ENCODE assay signal across 8 mouse cellular contexts in the genomic region with DNA sequence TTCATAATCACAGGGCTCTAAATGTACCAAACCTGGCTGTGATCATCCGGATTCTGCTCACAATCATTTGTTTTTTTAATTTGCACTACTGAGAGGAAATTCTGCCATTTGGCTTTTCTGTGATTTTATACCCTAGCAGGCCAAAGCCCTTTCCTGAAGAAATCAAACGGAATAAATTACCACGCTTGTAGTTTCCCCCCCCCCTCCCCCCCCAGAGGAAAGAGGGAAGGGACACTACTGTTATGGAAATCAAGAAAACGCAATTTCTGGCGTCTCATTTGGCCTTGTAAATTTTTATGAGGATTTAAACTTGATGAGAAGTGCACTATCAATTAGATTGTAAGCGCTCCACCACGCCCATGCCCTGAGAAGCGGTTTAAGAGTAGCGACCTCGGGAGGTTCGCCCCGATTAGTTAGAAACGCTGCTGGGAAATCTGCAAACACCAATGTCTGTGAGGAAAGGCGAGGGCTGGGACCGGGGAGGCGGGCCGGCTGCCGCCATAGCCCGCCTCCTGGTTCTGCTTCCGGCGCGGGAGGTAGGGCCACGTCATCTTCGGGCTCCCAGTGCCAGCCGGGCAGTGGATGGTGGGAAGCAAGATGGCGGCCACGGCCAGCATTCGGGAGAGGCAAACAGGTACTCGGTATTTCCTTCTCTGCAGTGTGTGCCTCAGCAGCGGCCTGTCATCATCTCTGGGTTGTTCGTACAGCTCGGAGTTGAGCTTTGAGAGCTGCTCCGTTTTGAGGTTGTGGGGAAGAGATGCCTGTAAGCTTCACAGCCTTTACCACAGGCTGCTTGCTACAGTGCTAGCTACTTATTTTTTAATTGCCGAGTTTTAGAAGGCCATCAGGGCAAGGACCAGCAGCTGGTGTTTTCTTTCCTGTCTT. TPM values are rescaled to one million over a fixed set of nuclear protein-coding genes. Genes with fewer than 3 reads are reported as not detected.
A peak's percentile ranks its signal among the peaks of the same experiment; 100 is the strongest.
DNase-seq lines count a peak whose midpoint lies in the region; ATAC-seq and TF ChIP-seq lines count a peak whose summit lies in the region.

A gene (plus strand): TSS at position 508 of the 885 bp plus-strand sequence.

- no peaks in the 10 kb centered on the region for H3K9me3 ChIP-seq in ES-Bruce4 (replicated peaks; ENCODE audit: control insufficient read depth, insufficient read depth, low read length, poor library complexity, severe bottlenecking)
- no peaks in the 10 kb centered on the region for H3K9me3 ChIP-seq in forebrain, embryonic 13.5 days (replicated peaks)
- no peaks in the 10 kb centered on the region for H3K9me3 ChIP-seq in liver, postnatal 0 days (ENCODE audit: low read length)
- no peaks in the 10 kb centered on the region for H3K9me3 ChIP-seq in neural tube, embryonic 14.5 days (ENCODE audit: control insufficient read depth, low read length)

- no peak for TF ChIP-seq CTCF in ES-Bruce4 (IDR thresholded peaks at IDR 0.05; ENCODE audit: low read depth, low read length)
- TF ChIP-seq CTCF in liver, postnatal 0 days (IDR thresholded peaks at IDR 0.05; ENCODE audit: low read depth): no peak

- peak; percentile 95 for DNase-seq in heart, postnatal 10 days
- DNase-seq in large intestine, adult 2 months (ENCODE audit: low read depth, low spot score): peak; percentile 81
- DNase-seq in liver, postnatal 0 days: peak; percentile 94
- DNase-seq in testis, postnatal 10 days (ENCODE audit: low spot score): peak; percentile 93

- peak within 1 kb of the TSS; percentile 97 for H3K4me3 ChIP-seq in ES-Bruce4 (ENCODE audit: low read depth, low read length)
- peak within 1 kb of the TSS; percentile 69 for H3K4me3 ChIP-seq in forebrain, embryonic 13.5 days
- peak within 1 kb of the TSS; percentile 87 for H3K4me3 ChIP-seq in liver, postnatal 0 days (ENCODE audit: low read depth, low read length)
- peak within 1 kb of the TSS; percentile 83 for H3K4me3 ChIP-seq in neural tube, embryonic 14.5 days (ENCODE audit: low read depth, low read length)

- no peaks in the 10 kb centered on the region for H3K4me1 ChIP-seq in ES-Bruce4 (ENCODE audit: control insufficient read depth, insufficient read depth, low read length)
- peaks cover 4% of the 10 kb centered on the region; the same call in 1 of the 2 replicates for H3K4me1 ChIP-seq in forebrain, embryonic 13.5 days
- H3K4me1 ChIP-seq in liver, postnatal 0 days (ENCODE audit: insufficient read depth): no peaks in the 10 kb centered on the region
- H3K4me1 ChIP-seq in neural tube, embryonic 14.5 days (ENCODE audit: control insufficient read depth, insufficient read depth, low read length): 0 out of 2 replicates have a peak, but pooled peaks cover 2% of the 10 kb centered on the region

- H3K9ac ChIP-seq in ES-Bruce4 (ENCODE audit: low read depth, poor library complexity, severe bottlenecking): peak within 1 kb of the TSS; percentile 51
- peak within 1 kb of the TSS; percentile 80 for H3K9ac ChIP-seq in forebrain, embryonic 13.5 days
- H3K9ac ChIP-seq in liver, postnatal 0 days (replicated peaks): peak within 1 kb of the TSS; percentile 91
- H3K9ac ChIP-seq in neural tube, embryonic 14.5 days (replicated peaks; ENCODE audit: low read depth, low read length): peak within 1 kb of the TSS; percentile 84

- H3K27me3 ChIP-seq in ES-Bruce4 (ENCODE audit: control insufficient read depth, insufficient read depth, low read length, poor library complexity, severe bottlenecking): no peaks in the 10 kb centered on the region
- no peaks in the 10 kb centered on the region for H3K27me3 ChIP-seq in forebrain, embryonic 13.5 days
- no peaks in the 10 kb centered on the region for H3K27me3 ChIP-seq in liver, postnatal 0 days (ENCODE audit: insufficient read depth, low read length)
- H3K27me3 ChIP-seq in neural tube, embryonic 14.5 days (ENCODE audit: control insufficient read depth, insufficient read depth, low read length): no peaks in the 10 kb centered on the region

- ATAC-seq in cerebellum, adult (ENCODE audit: insufficient number of reproducible peaks, low FRiP score, low TSS enrichment): peak; percentile 100
- peak; percentile 100 for ATAC-seq in forebrain, embryonic 13.5 days
- peak; percentile 100 for ATAC-seq in liver, postnatal 0 days
- ATAC-seq in neural tube, embryonic 14.5 days (ENCODE audit: low read depth): peak; percentile 100

- H3K36me3 ChIP-seq in ES-Bruce4 (ENCODE audit: control insufficient read depth, insufficient read depth, low read length, poor library complexity, severe bottlenecking): peaks cover 5% of the 10 kb centered on the region
- peaks cover 25% of the 10 kb centered on the region for H3K36me3 ChIP-seq in forebrain, embryonic 13.5 days (ENCODE audit: poor library complexity, severe bottlenecking)
- peaks cover 24% of the 10 kb centered on the region for H3K36me3 ChIP-seq in liver, postnatal 0 days (replicated peaks; ENCODE audit: insufficient read depth, low read length)
- peaks cover 14% of the 10 kb centered on the region; the same call in 1 of the 2 replicates for H3K36me3 ChIP-seq in neural tube, embryonic 14.5 days (ENCODE audit: control insufficient read depth, insufficient read depth, low read length)

- TF ChIP-seq POLR2A in ES-Bruce4 (IDR thresholded peaks at IDR 0.05; ENCODE audit: insufficient read depth, low read length): peak; percentile 64

- TF ChIP-seq EP300 in ES-Bruce4 (IDR thresholded peaks at IDR 0.05; ENCODE audit: insufficient read depth, low read depth, low read length): no peak
- TF ChIP-seq EP300 in liver, postnatal 0 days (IDR thresholded peaks at IDR 0.05; ENCODE audit: low read depth): peak; percentile 59; the same call in 1 of the 2 replicates

- peak within 1 kb of the TSS; percentile 68 for H3K4me2 ChIP-seq in forebrain, embryonic 13.5 days
- peak within 1 kb of the TSS; percentile 77 for H3K4me2 ChIP-seq in liver, postnatal 0 days (ENCODE audit: low read depth, low read length)
- H3K4me2 ChIP-seq in neural tube, embryonic 14.5 days (ENCODE audit: low read depth, low read length): peak within 1 kb of the TSS; percentile 61

- intact Hi-C loops in heart, postnatal 10 days (cut with DNase I): no loop called here

- WGBS in forebrain, embryonic 13.5 days: under 1% methylated on average over 33 of the region's 34 CpGs
- WGBS in large intestine, adult 2 months: under 1% methylated on average over 34 of the region's 34 CpGs
- 2% methylated on average over 34 of the region's 34 CpGs for WGBS in liver, postnatal 0 days (ENCODE audit: insufficient replicate concordance)
- under 1% methylated on average over 34 of the region's 34 CpGs for WGBS in neural tube, embryonic 14.5 days

- peak within 1 kb of the TSS; percentile 12; the same call in 1 of the 2 replicates for H3K27ac ChIP-seq in ES-Bruce4 (ENCODE audit: insufficient read depth, low read length)
- H3K27ac ChIP-seq in forebrain, embryonic 13.5 days: peak within 1 kb of the TSS; percentile 77
- H3K27ac ChIP-seq in liver, postnatal 0 days (ENCODE audit: low read depth): peak within 1 kb of the TSS; percentile 94
- peak within 1 kb of the TSS; percentile 79 for H3K27ac ChIP-seq in neural tube, embryonic 14.5 days (ENCODE audit: low read depth, low read length)

RNA-seq across cellular contexts. Expression of the gene that starts here (rescaled TPM):
- polyA plus RNA-seq in ES-Bruce4 (2011; ENCODE audit: insufficient read depth, insufficient read length, low read depth, missing spikeins): 58.9 and 68.5 TPM in 2 replicates
- 62.8 and 65.7 TPM in 2 replicates for polyA plus RNA-seq in forebrain, embryonic 13.5 days (2015; fragmentation: Nextera tagmentation; extraction: Ambion mirVana)
- total RNA-seq in heart, postnatal 10 days (2021): 10 to 100 TPM; 34.3 to 35.8 TPM
- 13.8 and 18.0 TPM in 2 replicates for polyA plus RNA-seq in large intestine, adult 2 months (2012; rRNA removed)
- polyA plus RNA-seq in liver, postnatal 0 days (2015; fragmentation: Nextera tagmentation; extraction: Ambion mirVana): 29.4 and 30.8 TPM in 2 replicates
- polyA plus RNA-seq in neural tube, embryonic 14.5 days (2014; fragmentation: Nextera tagmentation; extraction: Ambion mirVana): 86.7 and 89.0 TPM in 2 replicates

Comparison
In these comparisons a context has a peak if more than half of its experiments do, and no peak if none do; other contexts are left out.
1. Peak in every context shown above with its lines: DNase-seq, ATAC-seq, H3K4me3 ChIP-seq and H3K27ac ChIP-seq.
2. H3K27ac ChIP-seq: peak in every context shown above with its lines; median percentile 94 in liver, postnatal 0 days; 79 in neural tube, embryonic 14.5 days; 77 in forebrain, embryonic 13.5 days; 12 in ES-Bruce4.